Mouse (Mus musculus): ENCODE data around the gene Setd1b. TPM values are rescaled to one million over a fixed set of nuclear protein-coding genes. Genes with fewer than 3 reads are reported as not detected.

Setd1b gene
- total RNA-seq, 2 experiments from 2014 or later: 32.4 to 42.2 TPM

- peak overlapping the region; percentile 100 for H3K27ac ChIP-seq
- DNase-seq (ENCODE audit: extremely low spot score in 1 of 2, low spot score in 2 of 2): peak; percentile 61 to 70
- no peak for TF ChIP-seq CTCF (IDR thresholded peaks at IDR 0.05)
- peak overlapping the region; percentile 70 for H3K4me3 ChIP-seq
- intact Hi-C loops (cut with DNase I): no loop called here
Observed at GRCm38 (mm10) chr5:123137044-123137909, 4.7 kb upstream of the Setd1b start.

- H3K4me3 ChIP-seq: peak overlapping the region; percentile 70
- peak overlapping the region; percentile 100 for H3K27ac ChIP-seq
- intact Hi-C loops (cut with DNase I): no loop called here
- TF ChIP-seq CTCF (IDR thresholded peaks at IDR 0.05): no peak
- DNase-seq (ENCODE audit: extremely low spot score in 1 of 2, low spot score in 2 of 2): no peak
Observed at GRCm38 (mm10) chr5:123137910-123138229, 4.1 kb upstream of the Setd1b start.

- Histone ChIP-seq H3K4me3 (peak overlapping the region; percentile 70), H3K27ac (peak overlapping the region; percentile 100)
- DNase-seq (ENCODE audit: extremely low spot score in 1 of 2, low spot score in 2 of 2): peak; percentile 32 to 37
- intact Hi-C loops (cut with DNase I): no loop called here
- peak; percentile 12 for TF ChIP-seq CTCF (IDR thresholded peaks at IDR 0.05)
Observed at GRCm38 (mm10) chr5:123138230-123138911, 3.6 kb upstream of the Setd1b start.

- TF ChIP-seq CTCF (IDR thresholded peaks at IDR 0.05): no peak
- intact Hi-C loops (cut with DNase I): no loop called here
- Histone ChIP-seq H3K4me3 (peak overlapping the region; percentile 70), H3K27ac (peak overlapping the region; percentile 100)
- peak; percentile 85 for DNase-seq (ENCODE audit: extremely low spot score in 1 of 2, low spot score in 2 of 2)
Observed at GRCm38 (mm10) chr5:123138953-123139721, 2.9 kb upstream of the Setd1b start.

GRCm38 (mm10) chr5:123139722-123140627, 2.0 kb upstream of the Setd1b start:
- TF ChIP-seq CTCF (IDR thresholded peaks at IDR 0.05): no peak
- DNase-seq (ENCODE audit: extremely low spot score in 1 of 2, low spot score in 2 of 2): no peak
- Histone ChIP-seq H3K4me3 (peak overlapping the region; percentile 70), H3K27ac (peak overlapping the region; percentile 100)
- intact Hi-C loops (cut with DNase I): no loop called here

- H3K27ac ChIP-seq: peak overlapping the region; percentile 100
- TF ChIP-seq CTCF (IDR thresholded peaks at IDR 0.05): no peak
- peak; percentile 90 to 92 for DNase-seq (ENCODE audit: extremely low spot score in 1 of 2, low spot score in 2 of 2)
- peak overlapping the region; percentile 70 for H3K4me3 ChIP-seq
- intact Hi-C loops (cut with DNase I): no loop called here
Observed at GRCm38 (mm10) chr5:123140694-123141554, 1.1 kb upstream of the Setd1b start.

- peak; percentile 44 to 52 for DNase-seq (ENCODE audit: extremely low spot score in 1 of 2, low spot score in 2 of 2)
Observed at GRCm38 (mm10) chr5:123141555-123142160, 335 bp upstream of the Setd1b start.

GRCm38 (mm10) chr5:123143251-123143970, 1.4 kb downstream of the Setd1b start:
- peak overlapping the region; percentile 100 for H3K27ac ChIP-seq
- H3K4me3 ChIP-seq: peak overlapping the region; percentile 70
- no peak for DNase-seq (ENCODE audit: extremely low spot score in 1 of 2, low spot score in 2 of 2)
- no peak for TF ChIP-seq CTCF (IDR thresholded peaks at IDR 0.05)
- intact Hi-C loops (cut with DNase I): no loop called here

More at GRCm38 (mm10) chr5:123141555-123142160, 335 bp upstream of the Setd1b start:
- TF ChIP-seq CTCF (IDR thresholded peaks at IDR 0.05): no peak
- Histone ChIP-seq H3K27ac (peak overlapping the region; percentile 100), H3K4me3 (peak overlapping the region; percentile 70)
- intact Hi-C loops (cut with DNase I): no loop called here

Measured in left cerebral cortex, adult 2 months (tissue).